Mouse (Mus musculus) heart, postnatal 0 days (tissue): ENCODE data around the gene Syne2.

Experiments used
- CTCF ChIP-seq: IDR thresholded peaks from 2 replicates; pipeline ENCODE4 v1.5.1; 2016; ENCODE audit warnings: antibody characterized with exemption, control low read depth, low read depth
- EP300 ChIP-seq: IDR thresholded peaks from 2 replicates; pipeline ENCODE4 v1.6.1; 2016; ENCODE audit warnings: antibody characterized with exemption, low read depth

DNA sequence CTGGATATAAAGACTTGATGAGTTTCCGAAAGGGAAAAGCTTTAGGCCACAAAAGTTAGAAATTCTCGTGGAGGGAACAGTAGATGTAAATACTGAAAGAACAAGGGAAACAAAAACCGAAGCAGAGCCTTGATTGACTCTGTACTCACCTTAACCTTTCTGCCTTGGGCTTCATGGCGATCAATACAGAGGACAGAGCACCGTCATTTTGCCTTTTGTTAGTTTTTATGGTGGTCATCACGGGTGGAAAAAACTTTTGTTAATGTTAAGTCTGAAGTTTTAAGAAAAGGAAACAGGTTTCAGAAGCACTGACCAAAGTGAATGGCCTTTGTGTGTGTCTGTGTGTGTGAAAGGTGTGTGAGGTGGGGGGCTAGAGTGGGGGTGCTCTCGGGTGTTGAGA lies 256.0 kb downstream of the Syne2 start:
- no peak for TF ChIP-seq CTCF
- no peak for TF ChIP-seq EP300
